Comparison of ENCODE assay signal across 27 mouse cellular contexts in genomic region chrX:70953022-70953421, GRCm38 (mm10).
"Had no signal": no experiment of that assay in that cellular context is flagged by ENCODE, and none has a peak within 500 bp of the region (broad histone marks: within the 10 kb centered on the region; RNA-seq: fewer than 3 reads in every experiment).

No protein-coding gene starts in this region.

- H3K4me2 ChIP-seq: heart, embryonic 12.5 days; hindbrain, embryonic 12.5 days; hindbrain, embryonic 14.5 days; limb, embryonic 12.5 days; liver, embryonic 11.5 days; liver, embryonic 13.5 days; liver, embryonic 15.5 days had no signal

- H3K27me3 ChIP-seq: heart, embryonic 12.5 days; hindbrain, embryonic 12.5 days; liver, embryonic 13.5 days; liver, embryonic 15.5 days had no signal

- ATAC-seq: hindbrain, embryonic 16.5 days; inflammation-experienced regulatory T-cells, adult 6 months had no signal

- H3K9me3 ChIP-seq: heart, embryonic 10.5 days; heart, embryonic 12.5 days; hindbrain, embryonic 10.5 days; hindbrain, embryonic 12.5 days; limb, embryonic 10.5 days; limb, embryonic 12.5 days; liver, embryonic 13.5 days; liver, embryonic 15.5 days had no signal

- H3K9ac ChIP-seq: heart, embryonic 12.5 days; hindbrain, embryonic 12.5 days; hindbrain, embryonic 14.5 days; limb, embryonic 12.5 days; liver, embryonic 13.5 days; liver, embryonic 15.5 days had no signal

- H3K36me3 ChIP-seq: heart, embryonic 10.5 days; heart, embryonic 12.5 days; hindbrain, embryonic 10.5 days; hindbrain, embryonic 12.5 days; limb, embryonic 10.5 days; limb, embryonic 12.5 days; liver, embryonic 13.5 days; liver, embryonic 15.5 days had no signal

- DNase-seq: gastrocnemius, adult 2 months; gastrocnemius, postnatal 10 days; gastrocnemius, postnatal 25 days; heart, adult 11 months; heart, adult 2 months; heart, postnatal 10 days; heart, postnatal 4 days; kidney, adult 11 months; kidney, adult 2 months; kidney, postnatal 10 days; kidney, postnatal 25 days; kidney, postnatal 4 days; liver; liver, embryonic 13.5 days had no signal

- H3K4me1 ChIP-seq: heart, embryonic 10.5 days; heart, embryonic 12.5 days; hindbrain, embryonic 10.5 days; hindbrain, embryonic 12.5 days; limb, embryonic 10.5 days; limb, embryonic 12.5 days; liver, embryonic 13.5 days; liver, embryonic 15.5 days had no signal

- H3K4me3 ChIP-seq: gastrocnemius, adult 2 months; heart, adult 2 months; heart, embryonic 10.5 days; heart, embryonic 12.5 days; hindbrain, embryonic 10.5 days; hindbrain, embryonic 12.5 days; layer of hippocampus, adult 2 months; left cerebral cortex, adult 2 months; limb, embryonic 10.5 days; limb, embryonic 12.5 days; liver, embryonic 13.5 days; liver, embryonic 15.5 days had no signal

- H3K27ac ChIP-seq: gastrocnemius, adult 2 months; heart, adult 2 months; heart, embryonic 10.5 days; hindbrain, embryonic 10.5 days; hindbrain, embryonic 12.5 days; hindbrain, embryonic 14.5 days; layer of hippocampus, adult 2 months; left cerebral cortex, adult 2 months; limb, embryonic 10.5 days; limb, embryonic 12.5 days; liver, embryonic 13.5 days; liver, embryonic 15.5 days had no signal
